In genomic region chr10:98929444-98929843, GRCm38 (mm10) we compare ENCODE assay signal across 25 mouse cellular contexts. TPM values are rescaled to one million over a fixed set of nuclear protein-coding genes. Genes with fewer than 3 reads are reported as not detected.
DNase-seq lines count a peak whose midpoint lies in the region; ATAC-seq and TF ChIP-seq lines count a peak whose summit lies in the region.
"Had no signal": no experiment of that assay in that cellular context is flagged by ENCODE, and none has a peak within 500 bp of the region (broad histone marks: within the 10 kb centered on the region; RNA-seq: fewer than 3 reads in every experiment).

No protein-coding gene starts in this region.

- H3K9me3 ChIP-seq in heart, embryonic 13.5 days, result peaks cover 5% of the 10 kb centered on the region; the same call in 1 of the 2 replicates
- no peaks in the 10 kb centered on the region for H3K9me3 ChIP-seq in kidney, postnatal 0 days (replicated peaks; ENCODE audit: low read length)
- no peaks in the 10 kb centered on the region for H3K9me3 ChIP-seq in kidney, embryonic 14.5 days (ENCODE audit: control insufficient read depth, low read length)
- 0 out of 2 replicates have a peak, but pooled peaks cover 3% of the 10 kb centered on the region for H3K9me3 ChIP-seq in stomach, embryonic 16.5 days (replicated peaks; ENCODE audit: control insufficient read depth, low read length)
- no peaks in the 10 kb centered on the region for H3K9me3 ChIP-seq in stomach, postnatal 0 days (ENCODE audit: control insufficient read depth, low read length)
- no peaks in the 10 kb centered on the region for H3K9me3 ChIP-seq in forebrain, embryonic 13.5 days (replicated peaks)
- H3K9me3 ChIP-seq: forebrain, embryonic 15.5 days; heart, embryonic 10.5 days; hindbrain, embryonic 12.5 days; liver, embryonic 13.5 days; lung, embryonic 15.5 days; midbrain, embryonic 10.5 days; neural tube, embryonic 15.5 days; stomach, embryonic 15.5 days had no signal

- no peak for TF ChIP-seq EP300 in stomach, postnatal 0 days (optimal IDR thresholded peaks at IDR 0.05)

- DNase-seq in heart, postnatal 36 days, result no peak
- peak; percentile 63 for DNase-seq in kidney, postnatal 0 days (ENCODE audit: low spot score)
- no peak for DNase-seq in stomach, postnatal 0 days (ENCODE audit: low spot score)
- DNase-seq: adrenal gland, adult 2 months; cerebellum, adult 11 months; gastrocnemius, postnatal 14 days; kidney, adult 11 months; kidney, postnatal 14 days; layer of hippocampus, postnatal 36 days; liver, embryonic 13.5 days; thymus, adult 2 months; thymus, postnatal 4 days had no signal

- no peak for TF ChIP-seq CTCF in kidney, postnatal 0 days (IDR thresholded peaks at IDR 0.05; ENCODE audit: low read depth)
- no peak for TF ChIP-seq CTCF in stomach, postnatal 0 days (IDR thresholded peaks at IDR 0.05; ENCODE audit: low read depth)

- H3K27me3 ChIP-seq in heart, embryonic 13.5 days (replicated peaks), result no peaks in the 10 kb centered on the region
- H3K27me3 ChIP-seq in kidney, postnatal 0 days (ENCODE audit: insufficient read depth, low read length), result no peaks in the 10 kb centered on the region
- H3K27me3 ChIP-seq in kidney, embryonic 14.5 days (ENCODE audit: control insufficient read depth, insufficient read depth, low read length), result no peaks in the 10 kb centered on the region
- H3K27me3 ChIP-seq in stomach, embryonic 16.5 days (ENCODE audit: control insufficient read depth, insufficient read depth, low read length), result no peaks in the 10 kb centered on the region
- no peaks in the 10 kb centered on the region for H3K27me3 ChIP-seq in stomach, postnatal 0 days (ENCODE audit: control insufficient read depth, insufficient read depth, low read length)
- no peaks in the 10 kb centered on the region for H3K27me3 ChIP-seq in forebrain, embryonic 13.5 days
- H3K27me3 ChIP-seq: embryonic facial prominence, embryonic 13.5 days; forebrain, embryonic 15.5 days; hindbrain, embryonic 12.5 days; liver, embryonic 13.5 days; lung, embryonic 15.5 days; neural tube, embryonic 15.5 days; stomach, embryonic 15.5 days had no signal

- H3K9ac ChIP-seq in heart, embryonic 13.5 days, result no peak overlapping the region
- H3K9ac ChIP-seq in kidney, postnatal 0 days (ENCODE audit: low read depth, low read length), result no peak overlapping the region
- no peak overlapping the region for H3K9ac ChIP-seq in kidney, embryonic 14.5 days (ENCODE audit: low read depth, low read length)
- 0 out of 2 replicates have a peak overlapping the region, but pooled peaks have one; percentile 0 for H3K9ac ChIP-seq in stomach, embryonic 16.5 days (ENCODE audit: low read length)
- H3K9ac ChIP-seq in stomach, postnatal 0 days (ENCODE audit: low read length), result no peak overlapping the region
- H3K9ac ChIP-seq in forebrain, embryonic 13.5 days, result no peak overlapping the region
- H3K9ac ChIP-seq: embryonic facial prominence, embryonic 13.5 days; forebrain, embryonic 15.5 days; hindbrain, embryonic 12.5 days; liver, embryonic 13.5 days; lung, embryonic 15.5 days; neural tube, embryonic 15.5 days; stomach, embryonic 15.5 days had no signal

- H3K4me1 ChIP-seq in heart, embryonic 13.5 days, result peaks cover 65% of the 10 kb centered on the region
- no peaks in the 10 kb centered on the region for H3K4me1 ChIP-seq in kidney, postnatal 0 days (replicated peaks; ENCODE audit: insufficient read depth, low read length)
- peaks cover 6% of the 10 kb centered on the region; the same call in 1 of the 2 replicates for H3K4me1 ChIP-seq in kidney, embryonic 14.5 days (ENCODE audit: control insufficient read depth, insufficient read depth, low read length)
- peaks cover 18% of the 10 kb centered on the region for H3K4me1 ChIP-seq in stomach, embryonic 16.5 days (ENCODE audit: control insufficient read depth, insufficient read depth, low read length)
- H3K4me1 ChIP-seq in stomach, postnatal 0 days (replicated peaks; ENCODE audit: control insufficient read depth, insufficient read depth), result no peaks in the 10 kb centered on the region
- H3K4me1 ChIP-seq in forebrain, embryonic 13.5 days, result peaks cover 6% of the 10 kb centered on the region

- no peak overlapping the region for H3K4me3 ChIP-seq in heart, embryonic 13.5 days
- H3K4me3 ChIP-seq in kidney, postnatal 0 days (replicated peaks; ENCODE audit: low read depth, low read length), result no peak overlapping the region
- H3K4me3 ChIP-seq in kidney, embryonic 14.5 days (ENCODE audit: low read length), result no peak overlapping the region
- no peak overlapping the region for H3K4me3 ChIP-seq in stomach, embryonic 16.5 days (replicated peaks; ENCODE audit: low read length)
- H3K4me3 ChIP-seq in stomach, postnatal 0 days (ENCODE audit: low read depth, low read length), result no peak overlapping the region
- no peak overlapping the region for H3K4me3 ChIP-seq in forebrain, embryonic 13.5 days
- H3K4me3 ChIP-seq: embryonic facial prominence, embryonic 13.5 days; forebrain, embryonic 15.5 days; hindbrain, embryonic 12.5 days; liver, embryonic 13.5 days; lung, embryonic 15.5 days; midbrain, embryonic 10.5 days; neural tube, embryonic 15.5 days; stomach, embryonic 15.5 days had no signal

- peak overlapping the region; percentile 56; the same call in 1 of the 2 replicates for H3K27ac ChIP-seq in heart, embryonic 13.5 days (replicated peaks)
- no peak overlapping the region for H3K27ac ChIP-seq in kidney, postnatal 0 days
- no peak overlapping the region for H3K27ac ChIP-seq in kidney, embryonic 14.5 days (ENCODE audit: low read depth, low read length)
- H3K27ac ChIP-seq in stomach, embryonic 16.5 days (ENCODE audit: low read length), result no peak overlapping the region
- H3K27ac ChIP-seq in stomach, postnatal 0 days (replicated peaks), result no peak overlapping the region
- H3K27ac ChIP-seq in forebrain, embryonic 13.5 days, result no peak overlapping the region
- H3K27ac ChIP-seq: embryonic facial prominence, embryonic 13.5 days; forebrain, embryonic 15.5 days; hindbrain, embryonic 12.5 days; liver, embryonic 13.5 days; lung, embryonic 15.5 days; macrophage; neural tube, embryonic 15.5 days; stomach, embryonic 15.5 days had no signal

- no peak for ATAC-seq in heart, embryonic 13.5 days (ENCODE audit: extremely low read depth, insufficient number of reproducible peaks, low FRiP score, low TSS enrichment)
- no peak for ATAC-seq in kidney, postnatal 0 days (replicated peaks; ENCODE audit: low FRiP score, low read depth)
- no peak for ATAC-seq in kidney, embryonic 14.5 days (ENCODE audit: low FRiP score, low TSS enrichment)
- ATAC-seq in stomach, embryonic 16.5 days (ENCODE audit: insufficient read depth, low FRiP score), result no peak
- no peak for ATAC-seq in stomach, postnatal 0 days (ENCODE audit: low FRiP score, low TSS enrichment)
- no peak for ATAC-seq in forebrain, embryonic 13.5 days
- ATAC-seq: forebrain, embryonic 15.5 days had no signal

- peaks cover 7% of the 10 kb centered on the region for H3K36me3 ChIP-seq in heart, embryonic 13.5 days
- no peaks in the 10 kb centered on the region for H3K36me3 ChIP-seq in kidney, postnatal 0 days (ENCODE audit: insufficient read depth, low read length)
- no peaks in the 10 kb centered on the region for H3K36me3 ChIP-seq in kidney, embryonic 14.5 days (ENCODE audit: control insufficient read depth, insufficient read depth, low read length)
- peaks cover 4% of the 10 kb centered on the region; the same call in 1 of the 2 replicates for H3K36me3 ChIP-seq in stomach, embryonic 16.5 days (ENCODE audit: control insufficient read depth, insufficient read depth, low read length)
- H3K36me3 ChIP-seq in stomach, postnatal 0 days (ENCODE audit: control insufficient read depth, insufficient read depth, low read length), result no peaks in the 10 kb centered on the region; the same call in 1 of the 2 replicates
- no peaks in the 10 kb centered on the region for H3K36me3 ChIP-seq in forebrain, embryonic 13.5 days (ENCODE audit: poor library complexity, severe bottlenecking)
- H3K36me3 ChIP-seq: embryonic facial prominence, embryonic 13.5 days; forebrain, embryonic 15.5 days; hindbrain, embryonic 12.5 days; neural tube, embryonic 15.5 days; stomach, embryonic 15.5 days had no signal

- intact Hi-C loops in heart, postnatal 36 days (cut with DNase I), result no loop called here

- peak overlapping the region; percentile 38 for H3K4me2 ChIP-seq in heart, embryonic 13.5 days
- no peak overlapping the region for H3K4me2 ChIP-seq in kidney, postnatal 0 days (ENCODE audit: low read length)
- no peak overlapping the region for H3K4me2 ChIP-seq in kidney, embryonic 14.5 days (replicated peaks; ENCODE audit: low read depth, low read length)
- no peak overlapping the region for H3K4me2 ChIP-seq in stomach, embryonic 16.5 days (ENCODE audit: low read depth, low read length)
- H3K4me2 ChIP-seq in stomach, postnatal 0 days (replicated peaks; ENCODE audit: low read depth), result no peak overlapping the region
- no peak overlapping the region for H3K4me2 ChIP-seq in forebrain, embryonic 13.5 days
- H3K4me2 ChIP-seq: embryonic facial prominence, embryonic 13.5 days; hindbrain, embryonic 12.5 days; liver, embryonic 13.5 days; stomach, embryonic 15.5 days had no signal

- 30% methylated on average over 7 of the region's 7 CpGs for WGBS in heart, embryonic 13.5 days
- 39% methylated on average over 7 of the region's 7 CpGs for WGBS in kidney, postnatal 0 days
- WGBS in kidney, embryonic 14.5 days, result 47% methylated on average over 7 of the region's 7 CpGs
- WGBS in stomach, embryonic 16.5 days, result 44% methylated on average over 7 of the region's 7 CpGs
- 35% methylated on average over 7 of the region's 7 CpGs for WGBS in stomach, postnatal 0 days
- WGBS in forebrain, embryonic 13.5 days, result 75% methylated on average over 7 of the region's 7 CpGs

RNA-seq across cellular contexts. Expression of gene Atp2b1, which starts 15.2 kb away (rescaled TPM):
- 82.8 and 91.1 TPM in 2 replicates for polyA plus RNA-seq in heart, embryonic 13.5 days (2015; fragmentation: Nextera tagmentation; extraction: Ambion mirVana)
- 10 to 100 TPM; 69.0 to 69.9 TPM for total RNA-seq in heart, postnatal 36 days (2021)
- 167 and 178 TPM in 2 replicates for polyA plus RNA-seq in kidney, postnatal 0 days (2015; fragmentation: Nextera tagmentation; extraction: Ambion mirVana)
- 123 and 149 TPM in 2 replicates for polyA plus RNA-seq in kidney, embryonic 14.5 days (2014; fragmentation: Nextera tagmentation; extraction: Ambion mirVana)
- polyA plus RNA-seq in stomach, embryonic 16.5 days (2015; fragmentation: Nextera tagmentation; extraction: Ambion mirVana), result 119 and 122 TPM in 2 replicates
- polyA plus RNA-seq in stomach, postnatal 0 days (2015; fragmentation: Nextera tagmentation; extraction: Ambion mirVana), result 84.4 and 99.6 TPM in 2 replicates
- 103 and 112 TPM in 2 replicates for polyA plus RNA-seq in forebrain, embryonic 13.5 days (2015; fragmentation: Nextera tagmentation; extraction: Ambion mirVana)
